Mouse (Mus musculus) heart, postnatal 0 days (tissue): Measurements from ENCODE around the gene Itpr2. TPM values are rescaled to one million over a fixed set of nuclear protein-coding genes. Genes with fewer than 3 reads are reported as not detected.

Source experiments
- ATAC-seq: fragments of 200-750 bp; cut with Nextera tagmentation; 2 replicates; pipeline ENCODE4 v1.8.0; 2017; ENCODE audit warnings: low read depth, moderate number of reproducible peaks, moderate library complexity; ENCODE audit not compliant: insufficient read depth
- DNase-seq: peaks from one replicate; pipeline ENCODE4 v3.0.0-alpha.2; 2016; ENCODE audit warnings: low spot score
- H3K27ac ChIP-seq: fragments of 300-500 bp; sonication (generic); 2 replicates; pipeline ENCODE4 v1.5.1; 2014; ENCODE audit warnings: low read depth, mild to moderate bottlenecking
- H3K27me3 ChIP-seq: fragments of 300-500 bp; sonication (generic); 2 replicates; pipeline ENCODE4 v1.6.1; 2014; ENCODE audit warnings: low read length, mixed read lengths; ENCODE audit not compliant: control insufficient read depth, insufficient read depth
- H3K36me3 ChIP-seq: fragments of 300-500 bp; sonication (generic); replicated peaks from 2 replicates; pipeline ENCODE4 v1.6.1; 2014; ENCODE audit warnings: low read length, mixed read lengths; ENCODE audit not compliant: control insufficient read depth, insufficient read depth
- H3K4me1 ChIP-seq: fragments of 300-500 bp; sonication (generic); 2 replicates; pipeline ENCODE4 v1.6.1; 2014; ENCODE audit warnings: antibody characterized with exemption; ENCODE audit not compliant: control insufficient read depth, insufficient read depth
- H3K4me2 ChIP-seq: fragments of 300-500 bp; sonication (generic); 2 replicates; pipeline ENCODE4 v1.6.1; 2014; ENCODE audit warnings: low read depth, mild to moderate bottlenecking, low read length, moderate library complexity
- H3K4me3 ChIP-seq: fragments of 300-500 bp; sonication (generic); 2 replicates; pipeline ENCODE4 v1.5.1; 2014; ENCODE audit warnings: low read depth, low read length
- H3K9ac ChIP-seq: fragments of 300-500 bp; sonication (generic); replicated peaks from 2 replicates; pipeline ENCODE4 v1.6.1; 2014; ENCODE audit warnings: low read depth, low read length, mixed read lengths
- H3K9me3 ChIP-seq: fragments of 300-500 bp; sonication (generic); replicated peaks from 2 replicates; pipeline ENCODE4 v1.6.1; 2016; ENCODE audit warnings: low read length; ENCODE audit not compliant: control insufficient read depth
- CTCF ChIP-seq: IDR thresholded peaks from 2 replicates; pipeline ENCODE4 v1.5.1; 2016; ENCODE audit warnings: antibody characterized with exemption, control low read depth, low read depth
- EP300 ChIP-seq: IDR thresholded peaks from 2 replicates; pipeline ENCODE4 v1.6.1; 2016; ENCODE audit warnings: antibody characterized with exemption, low read depth
- WGBS: fragments of 180-500 bp; shearing (Covaris S2); extraction: QIAGEN DNeasy Blood & Tissue Kit; methylation state at CpG from one replicate; pipeline ENCODE4 v1.1.7; 2014; 5-methylcytosine and 5-hydroxymethylcytosine counted together
- polyA plus RNA-seq: library from polyadenylated mRNA; unstranded; fragments of >200 nt; fragmentation: Nextera tagmentation; extraction: Ambion mirVana; gene quantifications from 2 replicates; pipeline ENCODE4 v1.2.1, GENCODE M21; 2015
- total RNA-seq: library from RNA; depleted of rRNA; stranded (reverse); fragments of >200 nt; gene quantifications from 2 replicates; pipeline ENCODE4 v1.2.3, GENCODE M21; 2014; ENCODE audit warnings: low replicate concordance

Gene Itpr2
- total and polyA plus RNA-seq, 2 experiments from 2014 or later = 26.5 to 59.5 TPM

DNA sequence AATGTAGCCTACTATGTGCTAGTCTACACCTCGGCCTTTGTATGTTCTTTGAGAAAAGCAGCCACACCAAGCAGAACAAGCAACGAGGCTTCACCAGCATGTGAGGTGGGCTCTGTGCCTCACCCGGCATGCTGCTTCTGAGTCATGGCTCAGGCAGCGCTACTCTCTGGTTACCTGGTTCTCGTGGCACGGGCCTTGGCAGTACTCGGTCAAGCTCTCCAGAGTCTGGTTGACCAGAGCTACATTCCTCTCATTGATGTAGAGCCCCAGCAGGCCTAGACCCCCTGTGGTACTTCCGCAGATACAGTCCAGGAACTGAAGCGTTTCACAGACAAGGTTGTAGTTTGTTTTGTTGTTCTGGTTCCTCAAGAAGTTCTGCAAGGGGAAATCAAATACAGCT lies 272.5 kb downstream of the Itpr2 start:
- H3K36me3 ChIP-seq = peaks cover 59% of the 10 kb centered on the region
- WGBS = 81% methylated on average over 9 of the region's 9 CpGs
- no peak overlapping the region for H3K4me3 ChIP-seq
- ATAC-seq (no peak), DNase-seq (no peak)
- no peak overlapping the region for H3K9ac ChIP-seq
- no peaks in the 10 kb centered on the region for H3K27me3 ChIP-seq
- no peaks in the 10 kb centered on the region for H3K4me1 ChIP-seq
- H3K27ac ChIP-seq = no peak overlapping the region
- no peak overlapping the region for H3K4me2 ChIP-seq
- no peaks in the 10 kb centered on the region for H3K9me3 ChIP-seq
- TF ChIP-seq EP300 = no peak
- no peak for TF ChIP-seq CTCF

DNA sequence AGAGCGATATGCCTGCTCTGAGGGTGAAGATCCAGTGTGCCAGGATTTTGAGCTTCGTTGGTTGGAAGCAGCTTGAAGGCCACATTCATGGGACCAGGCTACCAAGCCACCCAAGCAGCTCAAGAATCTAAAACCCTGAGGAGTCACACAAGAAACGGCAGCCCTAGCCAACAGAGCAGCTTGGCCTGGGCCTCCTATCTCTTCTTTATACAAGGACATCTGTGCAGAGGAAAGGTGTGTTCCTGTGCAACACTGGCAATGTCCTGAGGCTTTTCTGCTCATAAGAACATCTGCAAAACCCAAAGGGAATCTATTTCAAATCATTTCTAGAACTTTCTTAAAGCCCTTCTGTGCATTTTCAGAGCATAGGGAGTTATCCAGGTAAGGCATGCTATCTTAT lies 274.0 kb downstream of the Itpr2 start:
- ATAC-seq = no peak
- WGBS = 83% methylated on average over 3 of the region's 3 CpGs

DNA sequence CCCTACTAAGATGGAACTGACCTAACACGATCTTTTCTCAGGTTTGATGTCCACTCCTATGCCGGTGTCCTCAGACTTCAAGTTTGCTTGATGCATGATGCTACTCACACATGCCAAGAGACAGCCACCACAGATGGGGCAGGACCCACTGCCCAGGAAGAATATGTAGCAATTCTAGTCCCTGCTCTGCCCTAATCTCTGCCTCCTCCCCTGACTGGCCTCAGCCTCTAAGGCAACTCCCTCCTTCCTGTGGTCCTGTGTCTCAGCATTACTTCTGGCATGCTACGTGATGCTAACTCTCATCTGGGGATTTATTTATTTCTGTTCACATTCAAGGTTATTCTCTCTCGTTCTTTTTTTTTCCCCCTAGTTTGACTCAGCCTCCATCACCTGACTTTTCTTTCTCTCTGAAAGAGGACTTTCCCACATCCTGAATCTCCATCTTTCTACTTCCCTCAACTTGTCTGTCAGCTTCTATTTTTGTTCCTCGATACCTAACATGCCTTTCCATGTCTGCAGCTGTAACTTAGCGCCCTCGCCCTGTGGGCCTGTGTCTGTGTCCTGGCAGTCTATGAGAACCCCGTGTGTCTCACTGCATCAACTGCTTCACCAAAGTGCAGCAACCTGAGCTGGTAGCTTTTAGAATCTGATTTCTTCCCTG lies 279.5 kb downstream of the Itpr2 start:
- peak; percentile 55 for TF ChIP-seq CTCF
- no peak for TF ChIP-seq EP300
- DNase-seq = peak; percentile 40
- H3K4me2 ChIP-seq = no peak overlapping the region
- no peak overlapping the region for H3K9ac ChIP-seq
- WGBS = 45% methylated on average over 8 of the region's 8 CpGs
- H3K4me3 ChIP-seq = no peak overlapping the region
- H3K27me3 ChIP-seq = no peaks in the 10 kb centered on the region
- peaks cover 36% of the 10 kb centered on the region for H3K36me3 ChIP-seq
- peaks cover 4% of the 10 kb centered on the region; the same call in 1 of the 2 replicates for H3K4me1 ChIP-seq
- ATAC-seq = peak; percentile 64; the same call in 1 of the 2 replicates
- H3K9me3 ChIP-seq = no peaks in the 10 kb centered on the region
- peak overlapping the region; percentile 5 for H3K27ac ChIP-seq

More for the DNA sequence above, 274.0 kb downstream of the Itpr2 start:
- Histone ChIP-seq H3K4me2 (no peak overlapping the region), H3K9ac (no peak overlapping the region), H3K36me3 (peaks cover 61% of the 10 kb centered on the region), H3K27me3 (no peaks in the 10 kb centered on the region), H3K4me3 (no peak overlapping the region), H3K27ac (no peak overlapping the region), H3K9me3 (no peaks in the 10 kb centered on the region), H3K4me1 (no peaks in the 10 kb centered on the region)
- no peak for DNase-seq
- TF ChIP-seq CTCF (no peak), EP300 (no peak)

DNA sequence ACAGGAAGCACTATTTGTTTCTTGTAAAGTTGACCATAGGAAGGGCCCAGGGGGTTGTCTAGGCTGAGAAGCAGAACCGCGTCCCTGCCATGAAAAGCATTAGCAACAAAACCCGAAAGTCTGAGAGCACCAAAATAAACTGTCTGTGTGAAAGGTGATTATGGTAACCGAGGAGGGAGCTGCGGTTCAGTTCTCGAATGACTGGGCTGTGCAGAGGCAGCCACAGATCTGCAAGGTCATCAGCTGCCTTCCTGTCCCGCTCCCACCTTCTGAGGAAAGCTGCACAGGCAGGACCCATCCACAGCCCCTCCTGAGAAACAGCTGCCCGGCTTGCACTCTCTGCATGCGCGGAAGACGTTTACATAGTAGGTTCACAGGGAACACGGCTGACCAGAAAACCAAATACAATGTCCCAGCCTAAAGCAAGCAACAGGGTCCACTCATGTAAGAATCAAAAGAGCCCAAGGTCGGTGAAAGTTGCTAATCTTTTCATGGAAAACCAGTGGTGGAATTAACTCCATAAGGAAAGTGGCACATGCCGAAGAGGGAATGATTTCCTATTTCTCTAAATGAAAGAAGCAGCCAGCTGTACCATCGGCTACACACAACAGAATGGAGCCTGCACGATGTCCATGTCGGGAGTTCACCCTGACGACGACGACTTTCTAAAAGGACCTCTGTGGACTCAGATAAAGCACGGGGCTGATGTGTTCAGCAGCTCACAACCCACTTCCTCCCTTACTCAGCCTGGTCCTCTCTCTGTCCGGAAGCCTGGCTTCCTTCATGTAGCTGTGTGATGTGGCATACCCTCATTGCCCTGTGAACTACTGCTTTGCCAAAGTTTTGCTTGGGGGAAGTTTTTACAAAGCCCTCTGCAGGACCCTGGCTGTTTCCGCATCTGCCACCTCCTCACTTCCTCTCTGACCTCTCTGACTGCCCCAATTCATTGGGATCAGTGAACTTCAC lies 280.4 kb downstream of the Itpr2 start:
- Histone ChIP-seq H3K9me3 (no peaks in the 10 kb centered on the region), H3K36me3 (peaks cover 28% of the 10 kb centered on the region; the same call in 1 of the 2 replicates), H3K27ac (peak overlapping the region; percentile 63), H3K9ac (no peak overlapping the region; the same call in 1 of the 2 replicates), H3K4me1 (peaks cover 4% of the 10 kb centered on the region; the same call in 1 of the 2 replicates), H3K4me3 (no peak overlapping the region), H3K4me2 (no peak overlapping the region), H3K27me3 (no peaks in the 10 kb centered on the region)
- WGBS = 41% methylated on average over 23 of the region's 23 CpGs
- DNase-seq = no peak
- TF ChIP-seq CTCF = no peak
- TF ChIP-seq EP300 = no peak
- peak; percentile 71 for ATAC-seq

DNA sequence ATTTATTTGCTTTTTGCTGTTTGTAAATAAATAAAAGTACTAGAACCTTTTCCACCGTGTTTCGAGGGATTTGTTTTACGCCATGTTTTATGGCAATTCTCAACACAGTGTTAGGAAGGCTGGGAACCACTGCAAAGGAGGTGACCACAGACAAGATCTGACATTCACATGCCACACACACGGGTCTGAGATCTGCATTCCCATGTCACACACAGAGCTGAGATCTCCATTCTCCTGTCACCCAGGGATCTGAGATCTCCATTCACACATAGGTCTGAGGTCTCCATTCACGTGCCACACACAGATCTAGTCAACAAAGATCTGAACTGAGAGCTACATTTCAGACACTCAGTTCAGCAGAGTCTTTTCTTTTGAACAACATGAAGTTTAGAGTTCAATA lies 282.0 kb downstream of the Itpr2 start:
- H3K27me3 ChIP-seq = no peaks in the 10 kb centered on the region
- H3K27ac ChIP-seq = no peak overlapping the region
- no peak overlapping the region for H3K9ac ChIP-seq
- H3K4me2 ChIP-seq = no peak overlapping the region
- WGBS = 81% methylated on average over 5 of the region's 5 CpGs
- DNase-seq = no peak
- H3K9me3 ChIP-seq = no peaks in the 10 kb centered on the region
- no peak for ATAC-seq
- H3K4me1 ChIP-seq = peaks cover 4% of the 10 kb centered on the region; the same call in 1 of the 2 replicates
- peaks cover 32% of the 10 kb centered on the region; the same call in 1 of the 2 replicates for H3K36me3 ChIP-seq
- no peak overlapping the region for H3K4me3 ChIP-seq
- TF ChIP-seq CTCF = no peak
- TF ChIP-seq EP300 = no peak
